In the genomic region with DNA sequence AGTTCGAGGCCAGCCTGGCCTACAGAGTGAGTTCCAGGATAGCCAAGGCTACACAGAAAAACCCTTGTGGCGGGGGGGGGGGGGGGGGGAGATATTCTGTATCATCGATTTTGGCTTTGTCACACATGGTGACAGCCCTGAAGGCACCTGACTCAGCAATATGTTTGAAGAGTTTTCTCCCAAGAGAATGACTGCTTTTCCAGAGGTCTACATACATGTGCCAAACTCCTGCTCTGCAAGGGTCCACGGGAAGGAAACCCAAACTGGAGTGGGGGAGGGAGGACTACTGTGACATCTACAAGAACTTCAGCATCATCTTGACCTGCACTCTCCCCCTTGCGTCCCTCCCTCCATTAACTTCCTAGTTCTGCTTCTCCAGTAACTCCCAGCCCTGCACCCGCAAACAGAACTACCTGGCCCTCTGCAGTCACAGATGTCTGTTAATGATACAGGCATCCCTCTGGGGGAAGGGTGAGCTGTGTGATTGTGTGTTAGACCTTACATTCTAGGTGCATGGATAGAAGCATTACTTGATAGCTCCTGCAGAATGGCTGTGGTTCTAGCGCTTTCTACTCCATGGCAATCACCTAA, we compare ENCODE assay signal across 25 mouse cellular contexts. TPM values are rescaled to one million over a fixed set of nuclear protein-coding genes. Genes with fewer than 3 reads are reported as not detected.
DNase-seq lines count a peak whose midpoint lies in the region; ATAC-seq and TF ChIP-seq lines count a peak whose summit lies in the region.
"Had no signal": no experiment of that assay in that cellular context is flagged by ENCODE, and none has a peak within 500 bp of the region (broad histone marks: within the 10 kb centered on the region; RNA-seq: fewer than 3 reads in every experiment).

No protein-coding gene starts in this region.

- no peak for ATAC-seq in heart, embryonic 15.5 days (replicated peaks; ENCODE audit: insufficient number of reproducible peaks, insufficient read depth, low FRiP score, low read depth)
- no peak for ATAC-seq in intestine, postnatal 0 days

- H3K4me1 ChIP-seq in heart, embryonic 15.5 days (replicated peaks): peaks cover 54% of the 10 kb centered on the region
- H3K4me1 ChIP-seq in ES-Bruce4 (ENCODE audit: control insufficient read depth, insufficient read depth, low read length): peaks cover 3% of the 10 kb centered on the region
- H3K4me1 ChIP-seq in intestine, postnatal 0 days (replicated peaks; ENCODE audit: control insufficient read depth, insufficient read depth, low read length): peaks cover 21% of the 10 kb centered on the region
- H3K4me1 ChIP-seq: neural tube, embryonic 15.5 days had no signal

- DNase-seq in heart, postnatal 14 days: no peak
- peak; percentile 53 for DNase-seq in A20 (ENCODE audit: low read depth, low spot score)
- no peak for DNase-seq in cerebellum, adult 18-20 months
- no peak for DNase-seq in Muller cell, postnatal 12 days (ENCODE audit: inconsistent ontology term)
- DNase-seq: adrenal gland, adult 2 months; cerebellum, adult 2 months; cerebellum, postnatal 25 days; gastrocnemius, adult 2 months; kidney, adult 8-10 months; liver, embryonic 13.5 days; lung, adult 2 months; lung, postnatal 14 days; right cerebral cortex, adult 18-20 months; thymus, adult 18-20 months; thymus, postnatal 36 days had no signal

- intact Hi-C loops in heart, postnatal 14 days (cut with DNase I): loop anchor here (5.0 kb wide), 1 partner anchor 50 kb away; no protein-coding TSS in a partner anchor

- WGBS in heart, embryonic 15.5 days: 80% methylated on average over 7 of the region's 7 CpGs
- 83% methylated on average over 7 of the region's 7 CpGs for WGBS in intestine, postnatal 0 days

- H3K4me3 ChIP-seq in heart, embryonic 15.5 days: no peak overlapping the region
- H3K4me3 ChIP-seq in ES-Bruce4 (ENCODE audit: low read depth, low read length): no peak overlapping the region
- H3K4me3 ChIP-seq in intestine, postnatal 0 days (ENCODE audit: low read depth, low read length): no peak overlapping the region
- H3K4me3 ChIP-seq: embryonic facial prominence, embryonic 12.5 days; forebrain, embryonic 12.5 days; gastrocnemius, adult 2 months; hindbrain, embryonic 12.5 days; limb, embryonic 12.5 days; liver, embryonic 13.5 days; midbrain, embryonic 10.5 days; neural tube, embryonic 15.5 days had no signal

- TF ChIP-seq CTCF in ES-Bruce4 (IDR thresholded peaks at IDR 0.05; ENCODE audit: low read depth, low read length): no peak
- no peak for TF ChIP-seq CTCF in intestine, postnatal 0 days (IDR thresholded peaks at IDR 0.05; ENCODE audit: low read depth)

- peak overlapping the region; percentile 93; the same call in 1 of the 2 replicates for H3K27ac ChIP-seq in heart, embryonic 15.5 days
- H3K27ac ChIP-seq in ES-Bruce4 (ENCODE audit: insufficient read depth, low read length): peak overlapping the region; percentile 97
- peak overlapping the region; percentile 90 for H3K27ac ChIP-seq in intestine, postnatal 0 days (ENCODE audit: low read depth, low read length)
- H3K27ac ChIP-seq: embryonic facial prominence, embryonic 12.5 days; forebrain, embryonic 12.5 days; gastrocnemius, adult 2 months; hindbrain, embryonic 12.5 days; limb, embryonic 12.5 days; liver, embryonic 13.5 days; midbrain, embryonic 10.5 days; neural tube, embryonic 15.5 days had no signal

- H3K4me2 ChIP-seq in heart, embryonic 15.5 days: no peak overlapping the region
- no peak overlapping the region for H3K4me2 ChIP-seq in intestine, postnatal 0 days (replicated peaks; ENCODE audit: low read depth)
- H3K4me2 ChIP-seq: embryonic facial prominence, embryonic 12.5 days; forebrain, embryonic 12.5 days; heart, embryonic 11.5 days; hindbrain, embryonic 12.5 days; limb, embryonic 12.5 days; liver, embryonic 13.5 days; neural tube, embryonic 15.5 days had no signal

- H3K36me3 ChIP-seq in heart, embryonic 15.5 days: no peaks in the 10 kb centered on the region
- peaks cover 8% of the 10 kb centered on the region; the same call in 1 of the 2 replicates for H3K36me3 ChIP-seq in ES-Bruce4 (ENCODE audit: control insufficient read depth, insufficient read depth, low read length, poor library complexity, severe bottlenecking)
- peaks cover 8% of the 10 kb centered on the region; the same call in 1 of the 2 replicates for H3K36me3 ChIP-seq in intestine, postnatal 0 days (ENCODE audit: control insufficient read depth, insufficient read depth)
- H3K36me3 ChIP-seq: embryonic facial prominence, embryonic 12.5 days; forebrain, embryonic 12.5 days; hindbrain, embryonic 12.5 days; limb, embryonic 12.5 days; liver, embryonic 13.5 days; midbrain, embryonic 10.5 days had no signal

- TF ChIP-seq EP300 in ES-Bruce4 (IDR thresholded peaks at IDR 0.05; ENCODE audit: insufficient read depth, low read depth, low read length): no peak

- no peaks in the 10 kb centered on the region for H3K9me3 ChIP-seq in heart, embryonic 15.5 days (replicated peaks)
- peaks cover 4% of the 10 kb centered on the region; the same call in 1 of the 2 replicates for H3K9me3 ChIP-seq in ES-Bruce4 (replicated peaks; ENCODE audit: control insufficient read depth, insufficient read depth, low read length, poor library complexity, severe bottlenecking)
- no peaks in the 10 kb centered on the region for H3K9me3 ChIP-seq in intestine, postnatal 0 days (ENCODE audit: control insufficient read depth)
- H3K9me3 ChIP-seq: embryonic facial prominence, embryonic 12.5 days; forebrain, embryonic 12.5 days; hindbrain, embryonic 12.5 days; limb, embryonic 12.5 days; liver, embryonic 13.5 days; midbrain, embryonic 10.5 days; neural tube, embryonic 15.5 days had no signal

- TF ChIP-seq POLR2A in ES-Bruce4 (IDR thresholded peaks at IDR 0.05; ENCODE audit: insufficient read depth, low read length): no peak

- H3K27me3 ChIP-seq in heart, embryonic 15.5 days: no peaks in the 10 kb centered on the region
- no peaks in the 10 kb centered on the region for H3K27me3 ChIP-seq in ES-Bruce4 (ENCODE audit: control insufficient read depth, insufficient read depth, low read length, poor library complexity, severe bottlenecking)
- no peaks in the 10 kb centered on the region for H3K27me3 ChIP-seq in intestine, postnatal 0 days (replicated peaks; ENCODE audit: control insufficient read depth, insufficient read depth, low read length)
- H3K27me3 ChIP-seq: embryonic facial prominence, embryonic 12.5 days; forebrain, embryonic 12.5 days; hindbrain, embryonic 12.5 days; limb, embryonic 12.5 days; liver, embryonic 13.5 days; neural tube, embryonic 15.5 days had no signal

- no peak overlapping the region for H3K9ac ChIP-seq in heart, embryonic 15.5 days
- peak overlapping the region; percentile 47; the same call in 1 of the 2 replicates for H3K9ac ChIP-seq in ES-Bruce4 (ENCODE audit: low read depth, poor library complexity, severe bottlenecking)
- no peak overlapping the region for H3K9ac ChIP-seq in intestine, postnatal 0 days (ENCODE audit: low read depth, low read length)
- H3K9ac ChIP-seq: embryonic facial prominence, embryonic 12.5 days; forebrain, embryonic 12.5 days; hindbrain, embryonic 12.5 days; limb, embryonic 12.5 days; liver, embryonic 13.5 days; neural tube, embryonic 15.5 days had no signal

RNA-seq across cellular contexts. Expression of a gene that starts 10.9 kb away (rescaled TPM):
- polyA plus RNA-seq in heart, embryonic 15.5 days (2015; fragmentation: Nextera tagmentation; extraction: Ambion mirVana): 172 and 191 TPM in 2 replicates
- total RNA-seq in heart, postnatal 14 days (2021): 10 to 100 TPM; 72.9 to 74.6 TPM
- polyA plus RNA-seq in ES-Bruce4 (2011; ENCODE audit: insufficient read depth, insufficient read length, low read depth, missing spikeins): 101 and 108 TPM in 2 replicates
- 75.7 and 77.6 TPM in 2 replicates for polyA plus RNA-seq in intestine, postnatal 0 days (2015; fragmentation: Nextera tagmentation; extraction: Ambion mirVana)
